ENCODE assay signal across 30 mouse cellular contexts in the genomic region with DNA sequence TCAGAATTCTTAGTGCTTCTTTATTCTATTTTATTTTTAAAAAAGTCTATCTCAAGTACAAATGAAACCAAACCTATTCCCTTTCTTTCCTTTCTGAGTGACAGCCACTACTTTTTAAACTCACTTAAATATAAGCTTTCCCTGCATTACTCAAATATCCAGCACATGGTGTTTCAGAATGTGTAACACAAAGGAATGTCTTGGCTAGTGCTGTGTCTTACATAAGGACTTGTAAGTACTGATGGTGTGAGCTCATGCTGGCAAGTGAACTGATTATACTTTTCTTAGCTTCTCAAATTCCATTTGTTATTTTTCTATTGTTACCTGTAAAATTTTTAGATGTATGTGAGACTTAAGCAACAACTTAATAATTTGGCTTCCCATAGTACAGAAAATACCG.
A peak's percentile ranks its signal among the peaks of the same experiment; 100 is the strongest.
DNase-seq lines count a peak whose midpoint lies in the region; ATAC-seq and TF ChIP-seq lines count a peak whose summit lies in the region.
"Had no signal": no experiment of that assay in that cellular context is flagged by ENCODE, and none has a peak within 500 bp of the region (broad histone marks: within the 10 kb centered on the region; RNA-seq: fewer than 3 reads in every experiment).

No protein-coding gene starts in this region.

- H3K36me3 ChIP-seq in lung, embryonic 14.5 days (ENCODE audit: insufficient read depth) = no peaks in the 10 kb centered on the region
- H3K36me3 ChIP-seq: embryonic facial prominence, embryonic 15.5 days; forebrain, embryonic 12.5 days; forebrain, embryonic 15.5 days; G1E; heart, embryonic 13.5 days had no signal

- no peaks in the 10 kb centered on the region for H3K4me1 ChIP-seq in lung, embryonic 14.5 days (ENCODE audit: insufficient read depth)
- H3K4me1 ChIP-seq: embryonic facial prominence, embryonic 15.5 days; forebrain, embryonic 12.5 days; heart, embryonic 13.5 days had no signal

- 95% methylated on average over 1 of the region's 1 CpGs for WGBS in lung, embryonic 14.5 days

- DNase-seq in frontal cortex, postnatal 25 days (ENCODE audit: low spot score in 2 of 2) = no peak
- peak; percentile 1 for DNase-seq in lung, embryonic 14.5 days
- DNase-seq in lung, postnatal 4 days = no peak
- peak; percentile 9 for DNase-seq in Muller cell, postnatal 12 days (ENCODE audit: inconsistent ontology term)
- peak; percentile 2 for DNase-seq in brain, embryonic 14.5 days (ENCODE audit: low read depth)
- no peak for DNase-seq in adrenal gland, postnatal 36 days
- DNase-seq: adrenal gland, adult 2 months; adrenal gland, postnatal 14 days; B cell, adult 2 months; cerebellum, adult 11-12 months; cerebellum, adult 8-10 months; cerebellum, postnatal 10 days; cerebellum, postnatal 36 days; embryo, embryonic 11 days; gastrocnemius, adult 2 months; gastrocnemius, postnatal 14 days; heart, postnatal 14 days; heart, postnatal 4 days had no signal

- TF ChIP-seq CTCF in lung, embryonic 14.5 days (IDR thresholded peaks at IDR 0.05; ENCODE audit: low read depth) = no peak
- no peak for TF ChIP-seq CTCF in brain, embryonic 14.5 days (IDR thresholded peaks at IDR 0.05; ENCODE audit: borderline replicate concordance, extremely low read depth, insufficient read depth, insufficient read length)

- no peaks in the 10 kb centered on the region for H3K27me3 ChIP-seq in lung, embryonic 14.5 days (ENCODE audit: insufficient read depth, low read length)
- H3K27me3 ChIP-seq: CH12.LX; embryonic facial prominence, embryonic 15.5 days; forebrain, embryonic 12.5 days; forebrain, embryonic 15.5 days; heart, embryonic 13.5 days had no signal

- H3K9ac ChIP-seq in lung, embryonic 14.5 days = no peak overlapping the region
- H3K9ac ChIP-seq: embryonic facial prominence, embryonic 15.5 days; forebrain, embryonic 12.5 days; forebrain, embryonic 15.5 days; heart, embryonic 13.5 days; hindbrain, embryonic 14.5 days had no signal

- peak; percentile 94 for ATAC-seq in frontal cortex, adult (ENCODE audit: low TSS enrichment)
- ATAC-seq in lung, embryonic 14.5 days (ENCODE audit: insufficient read depth) = no peak
- ATAC-seq: forebrain, embryonic 15.5 days; hindbrain, postnatal 0 days; inflammation-experienced regulatory T-cells, adult 6 months; intestine, embryonic 16.5 days had no signal

- no peak overlapping the region for H3K4me3 ChIP-seq in lung, embryonic 14.5 days (ENCODE audit: low read depth, low read length)
- H3K4me3 ChIP-seq: embryonic facial prominence, embryonic 15.5 days; erythroblast, embryonic 14.5 days; forebrain, embryonic 12.5 days; forebrain, embryonic 15.5 days; gastrocnemius, adult 2 months; heart, embryonic 13.5 days had no signal

- no peaks in the 10 kb centered on the region for H3K9me3 ChIP-seq in lung, embryonic 14.5 days (ENCODE audit: low read depth, low read length)
- H3K9me3 ChIP-seq: embryonic facial prominence, embryonic 15.5 days; forebrain, embryonic 12.5 days; forebrain, embryonic 15.5 days; heart, embryonic 13.5 days had no signal

- H3K4me2 ChIP-seq in lung, embryonic 14.5 days = no peak overlapping the region
- H3K4me2 ChIP-seq: embryonic facial prominence, embryonic 15.5 days; forebrain, embryonic 12.5 days; forebrain, embryonic 15.5 days; heart, embryonic 13.5 days; hindbrain, embryonic 14.5 days had no signal

- no peak for TF ChIP-seq POLR2A in brain, embryonic 14.5 days (IDR thresholded peaks at IDR 0.05; ENCODE audit: borderline replicate concordance, extremely low read depth, insufficient read depth, insufficient read length, poor library complexity, severe bottlenecking)

- no peak overlapping the region for H3K27ac ChIP-seq in lung, embryonic 14.5 days (ENCODE audit: low read depth)
- H3K27ac ChIP-seq: embryonic facial prominence, embryonic 15.5 days; forebrain, embryonic 12.5 days; forebrain, embryonic 15.5 days; gastrocnemius, adult 2 months; heart, embryonic 13.5 days; hindbrain, embryonic 14.5 days; hindbrain, postnatal 0 days had no signal

Comparison
In these comparisons a context has a peak if more than half of its experiments do, and no peak if none do; other contexts are left out.
1. DNase-seq: peak in lung, embryonic 14.5 days (single experiment), Muller cell, postnatal 12 days (single experiment) and brain, embryonic 14.5 days (single experiment); none in frontal cortex, postnatal 25 days (0 of 2), lung, postnatal 4 days (0 of 2) and adrenal gland, postnatal 36 days (0 of 2).